Mouse (Mus musculus): ENCODE measurements around the gene Cdc42se1. TPM values are rescaled to one million over a fixed set of nuclear protein-coding genes. Genes with fewer than 3 reads are reported as not detected.

The Cdc42se1 gene
- polyA plus RNA-seq, 1 experiment from 2014 or later = 72.9 TPM

DNA sequence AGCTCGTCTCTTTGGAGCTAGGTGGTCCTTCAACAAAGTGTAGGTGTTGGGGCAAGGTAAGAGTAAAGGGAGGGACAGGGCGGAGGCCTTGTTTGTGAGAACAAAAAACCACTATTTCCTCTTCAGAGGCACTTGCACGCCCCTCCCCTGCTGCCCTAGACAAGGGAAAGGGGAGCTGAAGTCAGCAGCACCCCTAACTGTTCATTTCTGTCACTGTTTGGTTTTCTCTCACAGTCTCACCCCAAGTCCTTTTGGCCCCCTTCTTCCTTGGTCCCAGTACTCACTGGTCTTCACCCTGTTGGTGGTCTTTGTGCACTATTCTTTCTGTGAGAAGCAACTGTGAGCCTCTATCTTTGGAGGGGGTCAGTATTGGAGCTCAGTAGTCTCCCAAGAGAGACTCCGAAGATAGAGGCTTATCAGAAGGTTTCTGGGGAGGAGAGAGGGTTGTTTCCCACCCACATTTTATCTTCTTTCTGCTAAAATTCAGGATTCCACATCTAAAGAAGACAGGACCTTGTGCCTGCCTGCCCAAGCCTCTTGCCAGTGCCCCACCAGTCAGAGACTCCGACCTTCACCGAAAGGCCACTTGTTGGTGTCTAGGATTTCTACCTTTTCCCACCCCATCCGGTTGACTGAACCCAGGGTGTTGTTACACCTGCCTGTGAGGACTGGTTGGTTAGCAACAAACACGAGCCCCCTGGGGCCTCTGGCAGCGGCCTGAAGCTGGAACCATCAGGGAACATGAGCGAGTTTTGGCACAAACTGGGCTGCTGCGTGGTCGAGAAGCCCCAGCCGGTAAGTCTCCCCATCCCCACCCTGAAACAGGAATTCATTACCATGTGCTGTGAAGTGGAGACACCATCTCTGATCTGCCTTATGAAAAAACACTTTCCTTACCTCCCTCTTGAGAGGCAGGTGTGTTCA is 3.0 kb downstream of the Cdc42se1 start, which contains the start of gene Mllt11:
Gene Mllt11 (minus strand): TSS at position 874 of the 924 bp plus-strand sequence.
- 74% methylated on average over 13 of the region's 13 CpGs for WGBS
- H3K4me3 ChIP-seq (replicated peaks; ENCODE audit: low read length) = peak within 1 kb of the TSS; percentile 84
- H3K4me1 ChIP-seq (replicated peaks; ENCODE audit: control insufficient read depth, insufficient read depth, low read length) = peaks cover 23% of the 10 kb centered on the region
- no peaks in the 10 kb centered on the region for H3K9me3 ChIP-seq (ENCODE audit: control insufficient read depth, low read length)
- peaks cover 32% of the 10 kb centered on the region for H3K36me3 ChIP-seq (ENCODE audit: control insufficient read depth, insufficient read depth)
- H3K27ac ChIP-seq (ENCODE audit: low read length) = peak within 1 kb of the TSS; percentile 98
- H3K9ac ChIP-seq (replicated peaks; ENCODE audit: low read depth, low read length) = peak within 1 kb of the TSS; percentile 35
- no peak for ATAC-seq
- H3K27me3 ChIP-seq (replicated peaks; ENCODE audit: control insufficient read depth, insufficient read depth, low read length) = no peaks in the 10 kb centered on the region
- H3K4me2 ChIP-seq (ENCODE audit: low read length) = peak within 1 kb of the TSS; percentile 74

DNA sequence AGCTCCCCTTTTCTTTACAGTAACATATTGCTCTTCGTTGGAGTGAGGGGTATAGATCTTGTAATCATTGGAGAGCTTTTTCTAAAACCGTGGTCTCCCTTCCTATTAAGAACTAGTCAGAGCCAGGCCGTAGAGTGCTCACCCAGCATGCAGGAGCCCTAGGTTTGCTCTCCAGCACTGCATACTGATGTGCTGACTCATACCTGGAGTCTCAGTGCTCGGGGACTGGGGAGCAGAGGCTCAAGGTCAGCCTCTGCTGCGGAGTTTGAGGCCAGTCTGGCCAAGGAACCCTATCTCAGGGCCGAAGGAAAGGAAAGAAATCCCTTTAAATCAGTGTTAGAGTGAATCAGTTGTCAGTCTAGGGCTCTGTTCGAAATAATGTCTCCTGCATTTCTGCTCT is 4.2 kb downstream of the Cdc42se1 start:
- H3K9ac ChIP-seq (replicated peaks; ENCODE audit: low read depth, low read length) = no peak overlapping the region
- WGBS = 92% methylated on average over 7 of the region's 7 CpGs
- ATAC-seq = no peak
- H3K4me3 ChIP-seq (replicated peaks; ENCODE audit: low read length) = no peak overlapping the region
- H3K9me3 ChIP-seq (ENCODE audit: control insufficient read depth, low read length) = no peaks in the 10 kb centered on the region
- H3K36me3 ChIP-seq (ENCODE audit: control insufficient read depth, insufficient read depth) = peaks cover 35% of the 10 kb centered on the region
- H3K4me2 ChIP-seq (ENCODE audit: low read length) = no peak overlapping the region
- H3K4me1 ChIP-seq (replicated peaks; ENCODE audit: control insufficient read depth, insufficient read depth, low read length) = peaks cover 21% of the 10 kb centered on the region
- no peak overlapping the region for H3K27ac ChIP-seq (ENCODE audit: low read length)
- no peaks in the 10 kb centered on the region for H3K27me3 ChIP-seq (replicated peaks; ENCODE audit: control insufficient read depth, insufficient read depth, low read length)

- Histone ChIP-seq H3K4me3 (replicated peaks; ENCODE audit: low read length) (no peak overlapping the region), H3K36me3 (ENCODE audit: control insufficient read depth, insufficient read depth) (peaks cover 40% of the 10 kb centered on the region), H3K4me1 (replicated peaks; ENCODE audit: control insufficient read depth, insufficient read depth, low read length) (peaks cover 21% of the 10 kb centered on the region), H3K9ac (replicated peaks; ENCODE audit: low read depth, low read length) (no peak overlapping the region), H3K4me2 (ENCODE audit: low read length) (no peak overlapping the region), H3K9me3 (ENCODE audit: control insufficient read depth, low read length) (no peaks in the 10 kb centered on the region), H3K27me3 (replicated peaks; ENCODE audit: control insufficient read depth, insufficient read depth, low read length) (no peaks in the 10 kb centered on the region), H3K27ac (ENCODE audit: low read length) (no peak overlapping the region)
- ATAC-seq = no peak
- 90% methylated on average over 16 of the region's 16 CpGs for WGBS
These were observed 4.9 kb downstream of the Cdc42se1 start for GRCm38 (mm10) chr3:95233303-95233980.

DNA sequence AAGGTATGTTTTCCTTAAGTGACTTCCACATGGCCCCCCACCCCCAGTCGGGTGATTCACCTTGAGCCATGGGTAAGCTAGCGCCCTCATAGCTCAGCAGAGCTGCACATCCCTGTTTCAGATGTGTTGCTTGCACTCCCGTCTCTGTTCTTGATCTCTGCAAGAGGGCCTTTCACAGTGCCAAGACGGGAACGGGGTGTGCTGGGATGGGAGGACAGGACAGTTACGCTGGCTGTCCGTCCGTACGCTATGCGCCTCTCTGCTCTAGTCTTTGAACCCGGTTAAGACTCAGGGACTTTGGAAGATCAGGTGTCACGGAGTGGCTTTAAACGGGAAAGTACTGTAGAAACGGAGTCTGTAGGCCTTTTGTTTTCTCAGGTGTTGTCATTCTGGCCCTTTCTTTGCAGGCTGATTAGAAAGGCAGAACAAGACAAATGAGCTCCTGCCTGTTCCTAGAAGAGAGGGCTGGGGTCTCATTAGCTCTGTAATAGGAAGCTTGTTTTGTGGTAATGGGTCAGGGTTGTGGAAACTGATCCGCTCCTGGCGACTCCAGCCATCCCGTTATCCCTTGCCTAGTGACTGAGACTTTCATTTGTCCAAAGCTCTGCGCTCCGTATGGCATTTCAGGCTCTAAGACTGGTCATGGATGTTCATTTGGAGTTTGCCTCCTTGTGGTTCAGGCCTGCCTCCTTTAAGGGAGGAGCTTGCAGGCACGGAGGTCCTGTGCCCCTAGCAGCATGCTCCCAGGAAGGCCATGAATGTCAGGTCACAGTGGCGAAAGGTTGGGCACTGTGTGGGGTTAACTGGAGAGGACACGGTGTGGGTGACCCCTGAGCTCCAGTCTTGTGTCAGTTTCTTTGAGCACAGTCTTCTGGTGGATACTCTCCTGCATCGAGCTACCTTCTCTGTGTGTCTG is 7.1 kb downstream of the Cdc42se1 start:
- H3K4me2 ChIP-seq (ENCODE audit: low read length) = no peak overlapping the region
- peaks cover 13% of the 10 kb centered on the region for H3K4me1 ChIP-seq (replicated peaks; ENCODE audit: control insufficient read depth, insufficient read depth, low read length)
- ATAC-seq = no peak
- H3K9ac ChIP-seq (replicated peaks; ENCODE audit: low read depth, low read length) = no peak overlapping the region
- no peak overlapping the region for H3K4me3 ChIP-seq (replicated peaks; ENCODE audit: low read length)
- no peaks in the 10 kb centered on the region for H3K9me3 ChIP-seq (ENCODE audit: control insufficient read depth, low read length)
- H3K27me3 ChIP-seq (replicated peaks; ENCODE audit: control insufficient read depth, insufficient read depth, low read length) = no peaks in the 10 kb centered on the region
- no peak overlapping the region for H3K27ac ChIP-seq (ENCODE audit: low read length)
- 59% methylated on average over 23 of the region's 23 CpGs for WGBS
- H3K36me3 ChIP-seq (ENCODE audit: control insufficient read depth, insufficient read depth) = peaks cover 40% of the 10 kb centered on the region

DNA sequence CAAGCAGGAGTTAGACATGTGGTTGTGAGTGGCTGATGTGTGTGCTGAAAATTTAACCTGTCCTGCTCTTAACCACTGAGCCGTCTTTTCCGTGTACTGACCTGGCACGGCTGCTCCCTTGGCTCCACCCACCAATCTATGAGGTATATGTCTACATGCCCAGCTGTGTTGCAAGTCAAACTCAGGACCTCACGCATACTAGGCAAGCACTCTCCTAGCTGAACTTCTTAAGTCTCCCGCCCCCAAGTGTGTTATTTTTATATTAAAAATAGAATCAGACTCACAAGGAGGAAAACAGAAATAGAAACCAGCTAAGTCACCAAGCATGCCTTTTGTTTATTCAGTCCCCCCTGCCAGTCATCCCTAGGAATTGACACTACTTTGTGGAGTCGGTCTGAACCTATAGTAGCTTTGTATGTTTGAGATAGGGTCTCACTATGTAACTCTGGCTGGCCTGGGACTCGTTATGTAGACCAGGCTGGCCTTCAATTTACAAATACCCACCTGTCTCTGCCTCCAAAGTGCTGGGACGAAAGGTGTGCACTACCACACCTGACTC is 9.1 kb downstream of the Cdc42se1 start:
- ATAC-seq = no peak
- no peak overlapping the region for H3K27ac ChIP-seq (ENCODE audit: low read length)
- no peaks in the 10 kb centered on the region for H3K4me1 ChIP-seq (replicated peaks; ENCODE audit: control insufficient read depth, insufficient read depth, low read length)
- H3K36me3 ChIP-seq (ENCODE audit: control insufficient read depth, insufficient read depth) = peaks cover 34% of the 10 kb centered on the region
- H3K27me3 ChIP-seq (replicated peaks; ENCODE audit: control insufficient read depth, insufficient read depth, low read length) = no peaks in the 10 kb centered on the region
- no peak overlapping the region for H3K4me3 ChIP-seq (replicated peaks; ENCODE audit: low read length)
- H3K9me3 ChIP-seq (ENCODE audit: control insufficient read depth, low read length) = no peaks in the 10 kb centered on the region
- H3K9ac ChIP-seq (replicated peaks; ENCODE audit: low read depth, low read length) = no peak overlapping the region
- WGBS = 95% methylated on average over 8 of the region's 8 CpGs
- H3K4me2 ChIP-seq (ENCODE audit: low read length) = no peak overlapping the region

GRCm38 (mm10) chr3:95239022-95239421 is 10.5 kb downstream of the Cdc42se1 start:
- WGBS = 87% methylated on average over 6 of the region's 6 CpGs
- H3K27me3 ChIP-seq (replicated peaks; ENCODE audit: control insufficient read depth, insufficient read depth, low read length) = no peaks in the 10 kb centered on the region

GRCm38 (mm10) chr3:95239971-95240370 is 11.4 kb downstream of the Cdc42se1 start:
- H3K27me3 ChIP-seq (replicated peaks; ENCODE audit: control insufficient read depth, insufficient read depth, low read length) = no peaks in the 10 kb centered on the region
- ATAC-seq = no peak
- H3K9me3 ChIP-seq (ENCODE audit: control insufficient read depth, low read length) = no peaks in the 10 kb centered on the region
- H3K27ac ChIP-seq (ENCODE audit: low read length) = no peak overlapping the region
- H3K4me3 ChIP-seq (replicated peaks; ENCODE audit: low read length) = no peak overlapping the region
- no peak overlapping the region for H3K9ac ChIP-seq (replicated peaks; ENCODE audit: low read depth, low read length)
- no peaks in the 10 kb centered on the region for H3K4me1 ChIP-seq (replicated peaks; ENCODE audit: control insufficient read depth, insufficient read depth, low read length)
- no peak overlapping the region for H3K4me2 ChIP-seq (ENCODE audit: low read length)
- WGBS = 87% methylated on average over 12 of the region's 12 CpGs
- peaks cover 16% of the 10 kb centered on the region for H3K36me3 ChIP-seq (ENCODE audit: control insufficient read depth, insufficient read depth)

More at GRCm38 (mm10) chr3:95239022-95239421, 10.5 kb downstream of the Cdc42se1 start:
- peaks cover 22% of the 10 kb centered on the region for H3K36me3 ChIP-seq (ENCODE audit: control insufficient read depth, insufficient read depth)
- H3K9me3 ChIP-seq (ENCODE audit: control insufficient read depth, low read length) = no peaks in the 10 kb centered on the region
- H3K9ac ChIP-seq (replicated peaks; ENCODE audit: low read depth, low read length) = no peak overlapping the region
- H3K4me3 ChIP-seq (replicated peaks; ENCODE audit: low read length) = no peak overlapping the region
- no peaks in the 10 kb centered on the region for H3K4me1 ChIP-seq (replicated peaks; ENCODE audit: control insufficient read depth, insufficient read depth, low read length)
- H3K4me2 ChIP-seq (ENCODE audit: low read length) = no peak overlapping the region
- ATAC-seq = no peak
- no peak overlapping the region for H3K27ac ChIP-seq (ENCODE audit: low read length)

DNA sequence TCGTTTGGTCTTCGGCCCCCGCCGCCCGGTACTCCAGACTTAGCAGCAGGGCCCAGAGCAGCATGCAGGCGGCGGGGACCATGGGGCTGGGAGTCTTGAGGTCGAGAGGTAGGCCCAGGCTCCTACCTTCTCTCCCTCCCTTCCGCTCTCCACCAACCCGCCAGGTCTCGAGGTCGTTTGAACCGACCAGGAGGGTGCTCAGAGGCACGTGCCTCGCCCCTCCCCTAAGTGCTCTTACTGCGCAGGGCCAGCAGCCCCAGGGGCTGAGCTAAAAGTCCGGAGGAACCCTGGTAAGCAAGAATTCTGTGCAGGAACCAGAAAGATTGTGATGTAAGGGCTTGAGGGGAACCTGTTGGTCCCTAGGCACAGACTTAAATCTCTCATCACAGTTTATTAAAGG is 12.4 kb downstream of the Cdc42se1 start:
- Histone ChIP-seq H3K4me2 (ENCODE audit: low read length) (no peak overlapping the region), H3K9me3 (ENCODE audit: control insufficient read depth, low read length) (no peaks in the 10 kb centered on the region), H3K4me1 (replicated peaks; ENCODE audit: control insufficient read depth, insufficient read depth, low read length) (no peaks in the 10 kb centered on the region), H3K27ac (ENCODE audit: low read length) (no peak overlapping the region), H3K27me3 (replicated peaks; ENCODE audit: control insufficient read depth, insufficient read depth, low read length) (no peaks in the 10 kb centered on the region), H3K4me3 (replicated peaks; ENCODE audit: low read length) (no peak overlapping the region), H3K36me3 (ENCODE audit: control insufficient read depth, insufficient read depth) (peaks cover 8% of the 10 kb centered on the region), H3K9ac (replicated peaks; ENCODE audit: low read depth, low read length) (no peak overlapping the region)
- 44% methylated on average over 17 of the region's 17 CpGs for WGBS
- ATAC-seq = no peak

Data from forebrain, embryonic 16.5 days (tissue).